Mouse (Mus musculus) stomach, postnatal 0 days (tissue): ENCODE results near the gene Fuca1.

Source experiments
- CTCF ChIP-seq: IDR thresholded peaks from 2 replicates; pipeline ENCODE4 v1.5.1; 2016; ENCODE audit warnings: antibody characterized with exemption, low read depth, mild to moderate bottlenecking, moderate library complexity
- EP300 ChIP-seq: optimal IDR thresholded peaks from 2 replicates; pipeline ENCODE3; 2016; ENCODE audit warnings: antibody characterized with exemption

- TF ChIP-seq CTCF (no peak), EP300 (no peak)
Measured at GRCm38 (mm10) chr4:135883401-135883851, 37.1 kb upstream of the Fuca1 start.
